Mouse (Mus musculus) embryonic fibroblast, embryonic 13.5 days (primary cell): ENCODE measurements at regions not wholly inside any gene's neighbourhood (a gene's known extent, or its start where the extent isn't known, plus 50 kb on each side); places are given as distances from the start of the nearest gene placed in this dataset.

Experiments used
- CTCF ChIP-seq: IDR thresholded peaks from 2 replicates; pipeline ENCODE4 v1.5.1; 2011; ENCODE audit warnings: mild to moderate bottlenecking, control low read depth, low read length, moderate library complexity, borderline replicate concordance; ENCODE audit not compliant: insufficient read depth
- POLR2A ChIP-seq: IDR thresholded peaks from 2 replicates; pipeline ENCODE4 v1.6.1; 2011; ENCODE audit warnings: low read depth, mild to moderate bottlenecking, control low read depth, low read length, moderate library complexity

GRCm38 (mm10) chr1:13050140-13050775 is 1636.4 kb downstream of the A830018L16Rik start:
- TF ChIP-seq CTCF, result peak; percentile 28; the same call in 1 of the 2 replicates
- no peak for TF ChIP-seq POLR2A
